Mouse (Mus musculus): ENCODE measurements around the gene Dhps. TPM values are rescaled to one million over a fixed set of nuclear protein-coding genes. Genes with fewer than 3 reads are reported as not detected.

Gene Dhps
- polyA plus RNA-seq (2014; fragmentation: Nextera tagmentation; extraction: Ambion mirVana): 65.5 and 66.8 TPM in 2 replicates

DNA sequence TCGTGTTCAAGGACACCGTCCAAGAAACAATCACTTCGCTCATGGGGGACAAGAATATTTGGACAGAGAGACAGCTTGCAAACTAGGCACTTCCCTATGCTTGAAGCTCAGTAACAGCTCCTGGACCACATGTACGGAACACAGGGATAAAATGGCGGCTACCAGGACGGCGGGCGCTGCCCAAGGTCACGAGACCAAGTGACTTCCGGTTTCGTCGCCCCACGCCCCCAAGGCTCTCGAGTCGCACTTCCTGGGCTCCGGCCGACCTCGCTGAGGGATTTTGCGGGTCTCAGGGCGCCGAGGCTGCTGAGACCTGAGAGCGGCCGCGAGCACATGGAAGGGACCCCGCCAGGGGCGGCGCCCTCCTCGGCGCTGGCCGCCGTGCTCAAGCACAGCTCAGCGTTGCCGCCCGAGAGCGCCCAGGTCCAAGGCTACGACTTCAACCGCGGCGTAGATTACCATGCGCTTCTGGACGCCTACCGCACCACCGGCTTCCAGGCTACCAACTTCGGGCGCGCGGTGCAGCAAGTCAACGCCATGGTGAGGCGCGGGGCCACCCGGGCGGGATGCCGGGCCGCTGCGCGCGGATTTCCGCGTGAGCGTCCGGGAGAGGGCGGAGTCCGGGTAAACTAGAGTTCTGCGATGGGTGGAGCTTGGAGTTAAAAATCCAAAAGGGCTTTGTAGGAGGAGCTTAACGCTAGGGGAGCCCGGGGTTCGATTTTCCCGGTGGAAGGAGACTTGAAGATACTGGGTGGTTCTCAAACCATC lies at the start of gene Dhps:
Gene Dhps (plus strand): TSS at position 244 of the 768 bp plus-strand sequence.
- H3K36me3 ChIP-seq (ENCODE audit: control insufficient read depth, insufficient read depth, low read length): peaks cover 16% of the 10 kb centered on the region
- H3K27ac ChIP-seq (ENCODE audit: low read depth, low read length): peak within 1 kb of the TSS; percentile 86
- H3K9ac ChIP-seq (ENCODE audit: low read length): peak within 1 kb of the TSS; percentile 87
- WGBS: under 1% methylated on average over 68 of the region's 68 CpGs
- peak; percentile 96 for DNase-seq (ENCODE audit: low spot score, missing footprints)
- no peaks in the 10 kb centered on the region for H3K27me3 ChIP-seq (ENCODE audit: control insufficient read depth, insufficient read depth, low read length)
- peak; percentile 92 for ATAC-seq (ENCODE audit: low FRiP score)
- peak within 1 kb of the TSS; percentile 55 for H3K4me2 ChIP-seq
- peak within 1 kb of the TSS; percentile 93 for H3K4me3 ChIP-seq (ENCODE audit: low read depth, low read length)
- no peaks in the 10 kb centered on the region for H3K9me3 ChIP-seq (ENCODE audit: control insufficient read depth, low read length)
- H3K4me1 ChIP-seq (ENCODE audit: control insufficient read depth, insufficient read depth, low read length): peaks cover 8% of the 10 kb centered on the region

DNA sequence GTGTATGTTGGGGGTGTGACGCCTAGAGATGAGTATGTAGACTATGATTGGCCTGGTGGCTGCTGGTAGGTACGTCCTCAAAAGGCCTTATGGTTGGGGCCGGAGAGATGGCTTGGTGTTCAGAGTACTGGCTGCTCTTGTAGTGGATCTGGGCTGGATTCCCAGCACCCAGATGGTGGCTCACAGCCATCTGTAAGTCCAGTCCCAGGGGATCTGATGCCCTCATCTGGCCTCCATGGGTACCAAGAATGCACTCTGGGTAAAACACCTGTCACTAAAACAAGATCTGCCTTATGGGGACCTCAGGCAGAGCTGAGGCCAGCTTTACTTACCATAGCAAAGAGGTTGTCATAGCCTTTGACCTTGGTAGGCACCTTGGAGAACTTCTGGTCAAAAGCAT lies 47.7 kb upstream of the Dhps start:
- Histone ChIP-seq H3K9ac (ENCODE audit: low read length) (no peak overlapping the region), H3K27me3 (ENCODE audit: control insufficient read depth, insufficient read depth, low read length) (no peaks in the 10 kb centered on the region), H3K9me3 (ENCODE audit: control insufficient read depth, low read length) (no peaks in the 10 kb centered on the region), H3K4me1 (ENCODE audit: control insufficient read depth, insufficient read depth, low read length) (peaks cover 28% of the 10 kb centered on the region), H3K27ac (ENCODE audit: low read depth, low read length) (no peak overlapping the region), H3K4me3 (ENCODE audit: low read depth, low read length) (no peak overlapping the region), H3K4me2 (peak overlapping the region; percentile 89), H3K36me3 (ENCODE audit: control insufficient read depth, insufficient read depth, low read length) (peaks cover 14% of the 10 kb centered on the region)
- no peak for ATAC-seq (ENCODE audit: low FRiP score)
- peak; percentile 47 for DNase-seq (ENCODE audit: low spot score, missing footprints)
- WGBS: 95% methylated on average over 3 of the region's 3 CpGs

DNA sequence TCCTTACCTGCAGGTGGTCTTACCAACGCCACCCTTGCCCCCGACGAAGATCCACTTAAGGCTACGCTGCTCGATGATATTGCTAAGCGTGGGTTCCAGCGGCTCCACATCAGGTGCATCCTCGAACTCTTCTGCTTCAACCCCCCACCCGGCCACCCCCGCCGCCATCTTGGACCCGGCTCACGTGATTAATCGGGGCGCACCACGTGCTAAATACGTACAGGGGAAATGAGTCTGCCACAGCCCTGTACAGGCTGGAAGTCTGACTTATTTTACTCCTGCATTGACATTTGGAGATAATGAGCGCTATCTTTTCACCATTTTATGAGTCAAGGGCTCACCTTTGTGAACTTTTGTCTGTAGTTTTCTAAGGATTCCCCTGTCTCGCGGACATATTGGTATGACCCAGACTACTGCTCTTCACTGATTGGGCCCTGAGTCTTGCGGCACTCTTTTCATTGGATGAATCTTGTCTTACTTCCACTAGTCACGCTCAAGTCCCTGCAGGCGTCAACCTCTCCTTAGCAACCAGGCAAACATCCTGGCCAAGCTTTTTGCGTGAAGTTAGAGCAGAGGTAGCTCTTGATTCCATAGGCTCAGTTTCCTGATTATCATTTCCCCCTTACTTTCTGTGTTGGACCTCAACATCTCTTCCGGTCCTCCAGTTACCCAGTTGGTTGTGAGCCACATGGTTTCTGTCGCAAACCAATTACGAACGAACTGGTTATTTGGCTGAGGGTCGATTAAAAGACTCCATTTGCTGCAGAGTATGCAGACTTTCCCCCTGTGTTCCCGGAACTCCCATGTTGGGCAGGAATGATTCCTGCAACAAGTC lies 46.2 kb upstream of the Dhps start, which contains the start of gene Asna1:
Gene Asna1 (minus strand): TSS at position 184 of the 835 bp plus-strand sequence.
- Histone ChIP-seq H3K4me2 (peak within 1 kb of the TSS; percentile 89), H3K36me3 (ENCODE audit: control insufficient read depth, insufficient read depth, low read length) (peaks cover 14% of the 10 kb centered on the region), H3K4me1 (ENCODE audit: control insufficient read depth, insufficient read depth, low read length) (peaks cover 31% of the 10 kb centered on the region), H3K27me3 (ENCODE audit: control insufficient read depth, insufficient read depth, low read length) (no peaks in the 10 kb centered on the region), H3K27ac (ENCODE audit: low read depth, low read length) (0 out of 2 replicates have a peak within 1 kb of the TSS, but pooled peaks have one; percentile 52), H3K9me3 (ENCODE audit: control insufficient read depth, low read length) (no peaks in the 10 kb centered on the region), H3K4me3 (ENCODE audit: low read depth, low read length) (peak within 1 kb of the TSS; percentile 66), H3K9ac (ENCODE audit: low read length) (peak within 1 kb of the TSS; percentile 66)
- peak; percentile 86 for ATAC-seq (ENCODE audit: low FRiP score)
- 7% methylated on average over 30 of the region's 30 CpGs for WGBS
- DNase-seq (ENCODE audit: low spot score, missing footprints): peak; percentile 99

DNA sequence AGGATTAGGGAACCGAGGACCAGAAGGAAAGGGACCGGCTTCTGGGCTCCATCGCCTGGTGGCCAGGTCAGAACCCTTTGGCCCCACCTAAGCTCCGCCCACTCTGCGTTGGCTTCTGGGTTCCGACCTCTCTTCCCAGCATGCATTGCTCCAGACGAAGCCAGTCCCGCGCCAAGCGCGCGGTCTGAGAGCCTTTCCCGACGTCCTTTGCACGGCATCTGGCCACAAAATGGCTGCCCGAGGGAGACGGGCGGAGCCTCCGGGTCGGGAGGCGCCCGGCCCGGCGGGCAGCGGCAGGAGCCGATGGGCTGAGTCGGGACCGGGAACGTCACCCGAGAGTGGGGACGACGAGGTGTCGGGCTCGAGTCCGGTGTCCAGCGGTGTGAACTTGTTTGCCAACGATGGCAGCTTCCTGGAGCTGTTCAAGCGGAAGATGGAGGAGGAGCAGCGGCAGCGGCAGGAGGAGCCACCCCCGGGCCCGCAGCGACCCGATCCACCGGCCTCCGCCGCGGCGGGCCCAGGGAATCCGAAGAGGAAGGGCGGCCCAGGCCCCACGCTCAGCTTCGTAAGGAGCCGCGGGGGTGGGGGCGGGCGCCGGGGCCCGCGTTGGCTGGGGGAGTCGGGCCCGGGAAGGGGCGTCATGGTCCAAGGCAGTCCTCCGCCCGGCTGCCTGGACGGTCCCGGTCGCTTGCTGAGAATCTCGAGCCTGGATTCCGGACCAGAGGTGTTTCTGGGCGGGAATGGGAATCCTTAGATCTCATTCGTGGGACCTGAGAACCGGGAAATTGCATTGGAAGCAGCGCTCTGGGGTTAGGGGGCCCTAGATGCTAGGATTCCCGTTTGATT lies 44.7 kb upstream of the Dhps start, which contains the start of gene Trir:
Gene Trir (plus strand): TSS at position 154 of the 846 bp plus-strand sequence.
- no peaks in the 10 kb centered on the region for H3K9me3 ChIP-seq (ENCODE audit: control insufficient read depth, low read length)
- peaks cover 31% of the 10 kb centered on the region for H3K4me1 ChIP-seq (ENCODE audit: control insufficient read depth, insufficient read depth, low read length)
- peak within 1 kb of the TSS; percentile 89 for H3K4me2 ChIP-seq
- H3K36me3 ChIP-seq (ENCODE audit: control insufficient read depth, insufficient read depth, low read length): peaks cover 14% of the 10 kb centered on the region
- H3K27ac ChIP-seq (ENCODE audit: low read depth, low read length): peak within 1 kb of the TSS; percentile 77
- ATAC-seq (ENCODE audit: low FRiP score): peak; percentile 86
- peak within 1 kb of the TSS; percentile 87 for H3K4me3 ChIP-seq (ENCODE audit: low read depth, low read length)
- WGBS: under 1% methylated on average over 75 of the region's 75 CpGs
- no peaks in the 10 kb centered on the region for H3K27me3 ChIP-seq (ENCODE audit: control insufficient read depth, insufficient read depth, low read length)
- H3K9ac ChIP-seq (ENCODE audit: low read length): peak within 1 kb of the TSS; percentile 99
- DNase-seq (ENCODE audit: low spot score, missing footprints): peak; percentile 99

DNA sequence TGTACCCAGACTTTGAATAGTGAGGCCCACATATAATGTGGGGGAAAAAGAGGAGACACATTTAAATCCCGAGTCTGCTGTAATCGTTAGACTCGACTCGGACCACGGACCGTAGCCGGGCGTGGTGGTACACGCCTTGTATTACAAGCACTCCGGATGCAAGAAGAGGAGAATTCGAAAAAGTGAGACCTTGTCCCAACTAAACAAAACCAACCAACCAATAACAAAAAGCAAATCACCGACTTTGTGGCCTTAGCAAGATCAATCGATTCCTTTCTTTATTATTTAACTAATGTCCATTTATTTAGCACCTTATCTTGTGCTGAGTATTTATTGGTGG lies 44.1 kb upstream of the Dhps start:
- Histone ChIP-seq H3K4me1 (ENCODE audit: control insufficient read depth, insufficient read depth, low read length) (peaks cover 31% of the 10 kb centered on the region), H3K9me3 (ENCODE audit: control insufficient read depth, low read length) (no peaks in the 10 kb centered on the region), H3K4me2 (peak overlapping the region; percentile 55), H3K4me3 (ENCODE audit: low read depth, low read length) (peak overlapping the region; percentile 87), H3K27ac (ENCODE audit: low read depth, low read length) (no peak overlapping the region), H3K9ac (ENCODE audit: low read length) (peak overlapping the region; percentile 99), H3K27me3 (ENCODE audit: control insufficient read depth, insufficient read depth, low read length) (no peaks in the 10 kb centered on the region), H3K36me3 (ENCODE audit: control insufficient read depth, insufficient read depth, low read length) (peaks cover 16% of the 10 kb centered on the region; the same call in 1 of the 2 replicates)
- no peak for ATAC-seq (ENCODE audit: low FRiP score)
- WGBS: 2% methylated on average over 13 of the region's 13 CpGs
- DNase-seq (ENCODE audit: low spot score, missing footprints): peak; percentile 88

DNA sequence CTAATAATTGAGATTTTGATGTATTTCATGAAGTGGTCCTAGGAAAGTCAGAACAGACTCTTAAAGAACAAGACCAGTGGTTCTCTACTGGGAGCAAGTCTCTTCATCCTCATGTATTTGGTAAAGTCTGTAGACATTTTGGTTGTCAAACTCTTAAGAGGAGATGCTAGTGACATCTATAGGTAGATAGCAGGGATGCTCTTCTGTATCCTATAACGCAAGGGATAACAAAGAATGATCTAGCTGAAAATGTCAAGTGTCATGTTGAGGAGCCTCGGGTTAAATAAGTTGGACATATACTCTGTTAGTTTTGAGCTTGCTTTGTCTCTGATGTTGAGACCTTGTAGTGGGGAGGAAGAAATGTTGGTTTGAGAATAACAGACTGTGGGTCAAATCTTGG lies 43.6 kb upstream of the Dhps start:
- H3K9me3 ChIP-seq (ENCODE audit: control insufficient read depth, low read length): no peaks in the 10 kb centered on the region
- 36% methylated on average over 2 of the region's 2 CpGs for WGBS
- peaks cover 31% of the 10 kb centered on the region for H3K4me1 ChIP-seq (ENCODE audit: control insufficient read depth, insufficient read depth, low read length)
- peak overlapping the region; percentile 87 for H3K4me3 ChIP-seq (ENCODE audit: low read depth, low read length)
- peak overlapping the region; percentile 55 for H3K4me2 ChIP-seq
- H3K9ac ChIP-seq (ENCODE audit: low read length): peak overlapping the region; percentile 99
- DNase-seq (ENCODE audit: low spot score, missing footprints) (no peak), ATAC-seq (ENCODE audit: low FRiP score) (no peak)
- no peak overlapping the region for H3K27ac ChIP-seq (ENCODE audit: low read depth, low read length)
- H3K36me3 ChIP-seq (ENCODE audit: control insufficient read depth, insufficient read depth, low read length): peaks cover 15% of the 10 kb centered on the region; the same call in 1 of the 2 replicates
- H3K27me3 ChIP-seq (ENCODE audit: control insufficient read depth, insufficient read depth, low read length): no peaks in the 10 kb centered on the region

DNA sequence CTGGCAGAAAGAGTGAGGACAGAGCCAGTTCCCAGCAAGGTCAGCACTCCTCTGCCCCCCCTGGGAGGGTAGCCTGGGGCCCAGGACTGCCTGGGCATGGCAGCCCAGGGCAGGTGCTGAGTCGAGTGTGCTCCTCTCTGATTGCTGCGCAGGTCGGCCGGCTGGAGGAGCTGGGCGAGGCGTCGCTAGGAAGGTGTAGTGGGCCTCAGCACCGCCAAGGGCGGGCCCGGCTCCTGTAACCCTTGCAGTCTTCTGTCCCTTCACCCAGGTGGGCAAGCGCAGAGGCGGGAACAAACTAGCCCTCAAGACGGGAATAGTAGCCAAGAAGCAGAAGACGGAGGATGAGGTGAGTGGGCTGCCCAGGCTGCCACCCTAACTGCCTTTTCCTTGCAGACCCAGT lies 42.3 kb upstream of the Dhps start:
- H3K9ac ChIP-seq (ENCODE audit: low read length): no peak overlapping the region
- peaks cover 28% of the 10 kb centered on the region for H3K4me1 ChIP-seq (ENCODE audit: control insufficient read depth, insufficient read depth, low read length)
- 91% methylated on average over 14 of the region's 14 CpGs for WGBS
- no peak overlapping the region for H3K4me2 ChIP-seq
- H3K4me3 ChIP-seq (ENCODE audit: low read depth, low read length): no peak overlapping the region
- no peak for DNase-seq (ENCODE audit: low spot score, missing footprints)
- H3K27ac ChIP-seq (ENCODE audit: low read depth, low read length): no peak overlapping the region
- H3K9me3 ChIP-seq (ENCODE audit: control insufficient read depth, low read length): no peaks in the 10 kb centered on the region
- H3K27me3 ChIP-seq (ENCODE audit: control insufficient read depth, insufficient read depth, low read length): no peaks in the 10 kb centered on the region
- ATAC-seq (ENCODE audit: low FRiP score): no peak
- peaks cover 10% of the 10 kb centered on the region; the same call in 1 of the 2 replicates for H3K36me3 ChIP-seq (ENCODE audit: control insufficient read depth, insufficient read depth, low read length)

DNA sequence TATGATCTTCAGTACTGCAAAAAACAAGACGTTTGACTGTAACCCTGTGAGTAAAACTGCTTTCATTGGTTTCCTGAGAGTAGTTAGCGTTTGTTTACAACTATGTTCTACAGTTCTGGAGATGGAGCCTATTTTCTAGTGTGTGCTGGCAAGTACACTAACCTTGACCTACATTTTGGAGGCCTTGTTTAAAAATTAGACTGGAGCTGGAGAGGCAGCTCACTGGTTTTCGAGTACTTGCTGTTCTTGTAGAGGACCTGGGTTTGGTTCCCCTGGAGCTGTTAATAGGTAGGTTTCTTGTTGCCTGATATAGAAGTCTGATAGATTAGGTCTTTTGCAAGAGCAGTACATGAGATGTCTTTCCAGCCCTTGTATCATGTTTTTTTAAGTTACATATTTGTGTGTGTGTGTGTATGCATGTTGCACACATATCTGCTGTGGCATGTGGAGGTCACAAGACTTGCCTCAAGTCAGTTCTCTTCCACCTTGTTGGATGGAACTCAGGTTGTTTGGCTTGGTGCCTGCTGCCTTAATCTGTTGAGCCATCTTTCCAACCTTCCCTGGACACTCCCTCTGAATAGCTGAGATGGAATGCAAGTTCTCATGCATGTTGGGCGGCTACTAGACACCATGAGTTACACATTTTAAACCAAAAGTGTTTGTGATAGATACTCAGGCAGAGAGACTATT lies 38.8 kb upstream of the Dhps start:
- no peak overlapping the region for H3K4me2 ChIP-seq
- no peaks in the 10 kb centered on the region for H3K9me3 ChIP-seq (ENCODE audit: control insufficient read depth, low read length)
- 91% methylated on average over 4 of the region's 4 CpGs for WGBS
- H3K36me3 ChIP-seq (ENCODE audit: control insufficient read depth, insufficient read depth, low read length): peaks cover 10% of the 10 kb centered on the region; the same call in 1 of the 2 replicates
- H3K27ac ChIP-seq (ENCODE audit: low read depth, low read length): no peak overlapping the region
- no peak overlapping the region for H3K4me3 ChIP-seq (ENCODE audit: low read depth, low read length)
- no peaks in the 10 kb centered on the region for H3K27me3 ChIP-seq (ENCODE audit: control insufficient read depth, insufficient read depth, low read length)
- no peak for DNase-seq (ENCODE audit: low spot score, missing footprints)
- H3K9ac ChIP-seq (ENCODE audit: low read length): no peak overlapping the region
- no peak for ATAC-seq (ENCODE audit: low FRiP score)
- H3K4me1 ChIP-seq (ENCODE audit: control insufficient read depth, insufficient read depth, low read length): peaks cover 27% of the 10 kb centered on the region

Measured in midbrain, embryonic 11.5 days (tissue).